Mouse (Mus musculus) liver, postnatal 0 days (tissue): ENCODE measurements around the gene Luc7l2.

Source experiments
- CTCF ChIP-seq: sonication (generic); IDR thresholded peaks from 2 replicates; pipeline ENCODE4 v1.5.1; 2016; ENCODE audit warnings: antibody characterized with exemption, low read depth
- EP300 ChIP-seq: IDR thresholded peaks from 2 replicates; pipeline ENCODE4 v1.6.1; 2016; ENCODE audit warnings: antibody characterized with exemption, low read depth, mild to moderate bottlenecking

DNA sequence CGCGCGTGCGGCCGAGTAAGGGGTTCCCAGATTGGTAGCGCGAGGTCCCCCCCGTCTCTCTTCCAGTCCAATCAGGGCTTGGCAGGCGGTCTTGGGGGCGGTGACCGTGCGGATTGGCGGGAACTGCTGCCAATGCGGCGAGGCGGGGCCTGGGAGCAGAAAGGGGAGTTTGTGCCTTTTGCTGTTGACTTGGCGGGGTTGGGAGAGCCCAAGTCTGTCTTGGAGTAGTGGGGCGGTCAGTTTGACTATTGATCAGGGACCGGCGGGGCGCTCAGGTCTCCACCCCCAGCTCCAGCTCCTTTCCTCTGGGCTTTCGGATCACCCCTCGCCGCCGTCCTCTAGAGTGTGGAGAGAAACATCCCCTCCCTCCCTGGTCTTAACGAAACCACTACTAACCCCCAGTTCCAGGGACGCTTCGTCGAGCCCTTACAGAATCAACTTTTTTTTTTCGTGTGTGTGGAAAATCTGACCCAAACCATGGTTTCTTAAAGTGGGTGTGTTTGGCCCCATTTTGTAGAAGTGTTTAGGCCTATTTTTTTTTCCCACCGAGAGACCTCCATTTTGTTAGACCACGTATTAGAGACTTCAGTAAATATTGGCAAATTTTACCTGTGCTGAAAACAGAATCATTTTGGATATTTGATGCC lies 978 bp downstream of the Luc7l2 start:
- TF ChIP-seq CTCF = no peak
- no peak for TF ChIP-seq EP300
